Mouse (Mus musculus): ENCODE measurements around the gene Ccdc124.
"Not testable (repeated sequence)": the region's sequence is repeated elsewhere in the genome, so short reads cannot be mapped to it uniquely, and the experiment has no call there.

Ccdc124 gene

GRCm38 (mm10) chr8:70843941-70844340 is 29.8 kb downstream of the Ccdc124 start:
- no peak for DNase-seq

GRCm38 (mm10) chr8:70843214-70843773 is 30.4 kb downstream of the Ccdc124 start:
- no peak for DNase-seq

GRCm38 (mm10) chr8:70842484-70842883 is 31.3 kb downstream of the Ccdc124 start:
- DNase-seq: no peak

DNA sequence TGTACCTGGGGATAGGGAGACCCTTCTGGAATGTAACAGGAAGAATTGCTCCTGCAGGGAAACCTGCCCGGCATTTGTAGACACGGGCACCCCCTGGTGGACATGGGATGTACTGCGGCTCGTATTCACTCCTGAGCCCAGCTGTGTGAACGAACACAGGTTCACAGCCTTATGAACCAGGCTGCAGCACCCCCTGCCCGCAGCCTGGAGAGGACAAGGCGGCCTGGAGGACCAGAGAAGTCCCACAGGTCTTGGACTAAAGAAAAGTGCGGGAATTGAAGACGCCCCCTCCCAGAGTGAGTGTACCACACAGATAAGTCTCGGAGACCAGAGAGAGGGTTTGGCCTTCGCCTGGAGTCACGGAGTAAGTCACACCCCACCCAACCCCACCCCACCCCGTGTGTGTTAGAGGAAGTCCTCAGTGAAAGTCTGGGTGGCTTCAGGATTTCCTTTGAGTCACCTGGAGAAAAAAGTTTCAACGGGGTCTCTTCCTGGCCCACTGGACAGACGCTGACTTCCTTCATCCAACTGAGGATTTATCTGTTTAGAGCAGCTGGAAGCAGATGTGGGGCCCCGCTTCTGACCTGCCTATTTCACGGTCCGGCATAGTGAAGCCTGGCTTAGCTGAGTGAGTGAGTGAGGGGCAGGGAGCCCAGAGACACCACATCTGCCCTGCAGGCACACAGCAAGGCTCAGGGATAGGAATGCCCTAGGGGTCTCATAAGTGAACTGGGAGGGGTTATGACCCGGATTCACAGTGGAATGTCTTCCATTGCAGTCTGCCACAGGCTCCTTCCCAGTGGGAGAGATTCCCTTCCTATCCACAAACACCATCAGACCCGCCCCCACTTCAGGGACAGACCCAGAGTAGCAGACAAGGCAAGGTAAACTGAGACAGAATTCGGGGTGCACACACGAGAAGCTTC is 32.3 kb downstream of the Ccdc124 start:
- DNase-seq: peak; percentile 94

DNA sequence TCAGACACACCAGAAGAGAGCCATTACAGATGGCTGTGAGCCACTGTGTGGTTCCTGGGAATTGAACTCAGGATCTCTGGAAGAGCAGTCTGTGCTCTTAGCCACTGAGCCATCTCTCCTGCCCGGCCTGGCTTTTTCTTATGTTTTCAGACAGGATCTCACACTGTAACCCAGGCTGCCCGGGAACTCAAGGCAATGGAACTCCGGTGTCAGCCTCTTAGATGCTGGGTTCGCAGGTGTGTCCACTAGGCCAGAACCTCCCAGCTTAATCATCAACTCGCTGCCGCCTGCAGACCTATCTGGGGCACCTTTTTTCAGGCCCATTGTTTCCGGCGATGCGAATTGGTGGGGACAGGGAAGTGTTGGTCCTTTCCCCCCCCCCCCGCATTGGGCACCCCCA is 33.1 kb downstream of the Ccdc124 start:
- peak; percentile 70 for DNase-seq

DNA sequence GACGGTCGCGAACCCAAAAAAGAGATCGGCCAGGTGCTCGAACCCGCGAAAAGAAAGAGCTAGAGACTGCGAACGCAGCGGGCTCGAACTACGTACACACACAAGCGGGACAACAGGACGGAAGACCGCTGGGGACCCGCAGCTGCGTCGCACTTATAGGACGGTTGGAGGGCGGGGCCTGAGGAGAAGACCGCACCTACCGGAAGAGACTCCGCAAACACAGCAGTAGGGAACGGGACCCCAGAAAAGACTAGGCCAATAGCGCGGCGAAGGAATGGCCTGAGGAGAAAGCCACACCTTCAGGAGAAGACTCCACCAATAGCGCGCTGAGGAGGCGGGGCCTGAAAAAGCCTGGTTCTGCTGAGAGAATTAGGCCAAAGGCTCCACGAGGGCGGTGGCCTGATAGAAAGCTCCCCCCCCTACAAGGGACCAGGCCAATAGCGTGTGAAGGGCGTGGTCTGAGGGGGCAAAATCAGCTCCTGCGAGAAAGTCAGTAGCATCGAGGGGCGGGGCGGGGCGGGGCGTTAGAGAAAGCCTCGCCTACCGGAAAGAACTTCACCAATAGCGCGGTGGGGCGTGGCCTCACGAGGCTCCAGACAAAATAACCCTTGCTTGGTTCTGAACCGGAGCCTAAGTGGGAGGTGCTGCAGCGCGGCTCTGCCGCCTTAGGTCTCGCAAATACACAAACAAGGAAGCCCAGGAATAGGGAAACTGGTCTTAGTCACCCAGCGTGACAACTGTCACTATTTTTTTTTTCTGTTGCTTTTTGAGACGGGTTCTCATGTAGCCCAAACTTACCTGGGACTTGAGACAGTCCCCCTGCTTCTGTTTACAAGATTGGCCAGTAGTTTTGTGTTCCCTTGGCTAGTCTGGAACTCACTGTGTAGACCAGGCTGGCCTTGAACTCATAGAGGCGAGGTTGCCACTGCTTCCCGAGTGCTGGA is 34.1 kb downstream of the Ccdc124 start, which contains the start of gene Arrdc2:
Gene Arrdc2, minus strand, starts transcription at position 313 of the 944 bp plus-strand sequence.
- DNase-seq: peak; percentile 100

- DNase-seq: no peak
Measured at GRCm38 (mm10) chr8:70838654-70839407, 34.9 kb downstream of the Ccdc124 start.

GRCm38 (mm10) chr8:70836666-70837065 is 37.1 kb downstream of the Ccdc124 start:
- no peak for DNase-seq

DNA sequence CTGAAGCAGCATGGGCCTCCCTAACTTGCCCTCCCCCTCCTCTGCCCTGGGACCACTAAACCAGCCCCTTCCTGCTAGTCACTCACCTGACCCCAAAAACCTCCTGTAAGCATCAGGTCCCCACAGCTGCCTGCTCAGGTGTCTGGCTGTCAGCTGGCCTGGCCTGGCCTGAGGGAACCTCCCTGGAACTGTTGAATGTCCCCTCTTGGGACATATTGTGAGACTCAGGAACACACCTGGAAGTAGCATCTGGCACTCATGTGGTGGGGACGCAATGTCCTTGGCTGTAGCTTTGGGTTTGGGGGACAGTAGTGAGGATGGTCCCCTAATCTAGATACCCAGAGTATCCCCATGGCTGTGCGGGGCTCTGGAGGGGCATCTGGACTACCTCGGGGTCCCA is 39.7 kb downstream of the Ccdc124 start:
- DNase-seq: no peak

GRCm38 (mm10) chr8:70833520-70833919 is 40.2 kb downstream of the Ccdc124 start:
- DNase-seq: peak; percentile 59

DNA sequence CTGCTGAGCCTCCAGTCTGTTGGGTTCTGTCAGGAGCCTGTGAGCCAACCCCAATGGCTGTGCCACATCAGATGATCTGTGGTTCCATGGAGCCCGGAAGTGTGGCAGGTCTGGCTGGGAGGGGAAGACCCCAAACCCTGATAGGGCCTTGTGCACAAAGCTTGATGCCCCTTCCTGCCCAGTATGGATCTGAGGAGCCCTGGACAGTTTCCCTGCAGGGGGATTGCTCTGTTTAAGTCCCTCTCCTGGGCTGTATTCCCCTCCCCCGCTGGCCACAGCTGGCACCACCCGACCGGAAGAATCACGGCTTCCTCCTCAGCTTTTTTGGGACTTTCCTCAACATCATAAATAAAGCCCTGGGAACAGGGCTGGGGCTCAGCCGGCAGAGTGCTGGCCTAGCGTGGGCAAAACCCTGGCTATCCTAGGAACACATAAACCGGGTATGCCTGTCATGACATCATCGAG is 40.7 kb downstream of the Ccdc124 start:
- DNase-seq: peak; percentile 74

- no peak for DNase-seq
Measured at GRCm38 (mm10) chr8:70832371-70832770, 41.4 kb downstream of the Ccdc124 start.

DNA sequence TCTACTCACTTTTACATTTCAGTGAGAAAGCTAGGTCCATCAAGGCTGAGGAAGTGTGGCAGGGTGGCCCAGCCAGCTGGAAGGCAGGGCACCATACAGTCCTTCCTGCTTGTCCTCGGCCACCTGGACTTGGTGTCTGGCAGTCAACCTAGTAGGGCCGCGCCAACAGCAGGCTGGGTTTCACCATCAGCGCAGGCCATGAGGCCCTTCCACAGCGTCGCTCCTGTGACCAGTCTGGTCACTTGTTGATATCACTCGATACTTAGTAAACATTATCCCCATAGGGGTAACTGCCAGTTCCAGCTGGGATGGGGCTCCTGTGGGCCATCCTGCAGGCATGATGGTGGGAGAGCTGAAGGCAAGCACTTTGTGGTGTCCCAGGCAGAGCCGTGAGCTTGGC is 42.2 kb downstream of the Ccdc124 start:
- DNase-seq: no peak

DNA sequence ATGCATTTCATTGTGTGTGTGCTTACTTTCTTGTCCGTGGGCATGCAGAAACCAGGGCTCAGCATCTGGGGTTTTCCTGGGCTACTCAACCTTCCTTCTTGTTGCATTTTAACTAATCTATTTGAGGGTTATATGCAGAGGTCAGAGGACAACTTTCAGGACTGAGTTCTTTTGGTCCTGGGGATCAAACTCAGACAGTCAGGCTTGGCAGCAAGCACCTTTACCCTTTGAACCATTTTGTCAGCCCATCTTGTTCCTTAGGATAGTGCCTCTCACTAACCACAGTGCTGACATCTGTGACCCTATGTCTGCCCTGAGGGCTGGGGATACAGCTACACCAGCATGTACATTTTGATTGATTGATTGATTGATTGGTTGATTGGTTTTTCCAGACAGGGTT is 45.9 kb downstream of the Ccdc124 start:
- no peak for DNase-seq

GRCm38 (mm10) chr8:70827010-70827409 is 46.7 kb downstream of the Ccdc124 start:
- no peak for DNase-seq

DNA sequence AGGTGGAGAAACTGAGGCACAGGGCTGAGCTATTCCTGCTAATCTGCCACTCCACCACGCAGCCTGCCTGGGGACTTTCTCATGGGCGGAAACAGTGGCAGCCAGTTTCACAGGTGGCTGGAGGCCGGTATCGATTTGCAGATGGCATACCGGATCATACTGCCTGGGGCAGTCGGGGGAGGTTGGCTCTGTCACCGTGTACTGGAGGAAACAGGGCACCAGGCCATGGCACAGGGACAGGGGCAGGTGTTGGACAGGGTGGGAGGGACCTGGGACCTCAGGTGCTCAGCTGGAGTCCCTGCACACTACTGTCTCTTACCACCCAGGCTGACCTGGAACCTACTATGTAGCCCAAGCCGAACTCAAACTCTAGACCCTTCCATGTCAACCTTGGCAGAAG is 47.9 kb downstream of the Ccdc124 start:
- no peak for DNase-seq

GRCm38 (mm10) chr8:70823802-70824201 is 49.9 kb downstream of the Ccdc124 start:
- DNase-seq: no peak

- DNase-seq: not testable (repeated sequence)
Measured at GRCm38 (mm10) chr8:70822594-70822993, 51.1 kb downstream of the Ccdc124 start.

- peak; percentile 35 for DNase-seq
Measured at GRCm38 (mm10) chr8:70821992-70822391, 51.7 kb downstream of the Ccdc124 start.

GRCm38 (mm10) chr8:70821399-70821962 is 52.3 kb downstream of the Ccdc124 start:
- DNase-seq: peak; percentile 85

- DNase-seq: peak; percentile 87
Measured at GRCm38 (mm10) chr8:70820101-70820935, 53.4 kb downstream of the Ccdc124 start.
